Mouse (Mus musculus) hindbrain, embryonic 12.5 days (tissue): Measurements from ENCODE around the gene Colca2. TPM values are rescaled to one million over a fixed set of nuclear protein-coding genes. Genes with fewer than 3 reads are reported as not detected.

Experiments
- ATAC-seq: fragments of 200-750 bp; cut with Nextera tagmentation; 2 replicates; pipeline ENCODE4 v1.8.0; 2017; ENCODE audit warnings: moderate TSS enrichment; ENCODE audit not compliant: low FRiP score
- H3K27ac ChIP-seq: fragments of 300-500 bp; sonication (generic); 2 replicates; pipeline ENCODE4 v1.5.1; 2016; ENCODE audit warnings: mild to moderate bottlenecking
- H3K27me3 ChIP-seq: fragments of 300-500 bp; sonication (generic); 2 replicates; pipeline ENCODE4 v1.6.1; 2016; ENCODE audit warnings: mild to moderate bottlenecking
- H3K36me3 ChIP-seq: fragments of 300-500 bp; sonication (generic); 2 replicates; pipeline ENCODE4 v1.6.1; 2016; ENCODE audit warnings: mild to moderate bottlenecking
- H3K4me1 ChIP-seq: fragments of 300-500 bp; sonication (generic); 2 replicates; pipeline ENCODE4 v1.6.1; 2016
- H3K4me2 ChIP-seq: fragments of 300-500 bp; sonication (generic); replicated peaks from 2 replicates; pipeline ENCODE4 v1.6.1; 2016; ENCODE audit warnings: mild to moderate bottlenecking
- H3K4me3 ChIP-seq: fragments of 300-500 bp; sonication (generic); 2 replicates; pipeline ENCODE4 v1.5.1; 2016; ENCODE audit warnings: mild to moderate bottlenecking
- H3K9ac ChIP-seq: fragments of 300-500 bp; sonication (generic); 2 replicates; pipeline ENCODE4 v1.6.1; 2016; ENCODE audit warnings: mild to moderate bottlenecking, moderate library complexity
- H3K9me3 ChIP-seq: fragments of 300-500 bp; sonication (generic); replicated peaks from 2 replicates; pipeline ENCODE4 v1.6.1; 2016; ENCODE audit warnings: mild to moderate bottlenecking
- WGBS: fragments of 180-500 bp; shearing (Covaris S2); methylation state at CpG from one replicate; pipeline ENCODE4 v1.1.7; 2016; 5-methylcytosine and 5-hydroxymethylcytosine counted together
- polyA plus RNA-seq: library from polyadenylated mRNA; unstranded; fragments of >200 nt; fragmentation: Nextera tagmentation; extraction: Ambion mirVana; gene quantifications from 2 replicates; pipeline ENCODE4 v1.2.1, GENCODE M21; 2016

Colca2 gene
- polyA plus RNA-seq, 1 experiment from 2014 or later, result 2.1 TPM

- Histone ChIP-seq H3K4me3 (no peak overlapping the region), H3K9me3 (no peaks in the 10 kb centered on the region), H3K27me3 (no peaks in the 10 kb centered on the region), H3K4me1 (no peaks in the 10 kb centered on the region), H3K4me2 (no peak overlapping the region), H3K9ac (no peak overlapping the region), H3K36me3 (no peaks in the 10 kb centered on the region), H3K27ac (no peak overlapping the region)
- no peak for ATAC-seq
- WGBS, result 74% methylated on average over 3 of the region's 3 CpGs
Observed at GRCm38 (mm10) chr9:51305146-51305545, 26.8 kb upstream of the Colca2 start.

DNA sequence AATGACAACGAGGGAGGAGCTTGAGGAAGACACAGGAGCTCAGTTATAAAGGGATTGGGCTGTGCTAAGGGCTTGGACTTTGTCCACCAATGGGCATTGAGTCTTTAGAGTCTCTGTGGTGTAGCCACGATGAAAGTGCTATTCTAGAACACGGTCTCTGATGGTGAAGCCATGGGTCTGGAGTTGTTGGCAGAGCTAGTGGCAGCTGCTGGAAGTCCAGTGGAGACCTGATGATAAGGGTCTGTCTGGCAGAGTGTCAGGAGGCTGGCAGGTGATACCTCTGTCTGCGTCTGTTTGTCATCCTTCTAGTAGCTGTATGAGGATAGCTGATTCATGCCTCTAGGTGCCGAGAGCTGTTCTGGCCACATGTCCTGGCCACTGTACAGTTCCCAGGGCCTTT lies 25.6 kb upstream of the Colca2 start:
- Histone ChIP-seq H3K4me3 (no peak overlapping the region), H3K9me3 (no peaks in the 10 kb centered on the region), H3K4me1 (no peaks in the 10 kb centered on the region), H3K27me3 (no peaks in the 10 kb centered on the region), H3K36me3 (no peaks in the 10 kb centered on the region), H3K4me2 (no peak overlapping the region), H3K9ac (no peak overlapping the region), H3K27ac (no peak overlapping the region)
- 79% methylated on average over 5 of the region's 5 CpGs for WGBS
- no peak for ATAC-seq

- peaks cover 4% of the 10 kb centered on the region; the same call in 1 of the 2 replicates for H3K27me3 ChIP-seq
- WGBS, result 70% methylated on average over 8 of the region's 8 CpGs
- H3K9ac ChIP-seq, result no peak overlapping the region
- H3K27ac ChIP-seq, result no peak overlapping the region
- H3K4me2 ChIP-seq, result no peak overlapping the region
- no peak overlapping the region for H3K4me3 ChIP-seq
- no peaks in the 10 kb centered on the region for H3K36me3 ChIP-seq
- ATAC-seq, result no peak
- H3K9me3 ChIP-seq, result no peaks in the 10 kb centered on the region
- H3K4me1 ChIP-seq, result no peaks in the 10 kb centered on the region
Observed at GRCm38 (mm10) chr9:51293541-51293940, 15.2 kb upstream of the Colca2 start.

- no peaks in the 10 kb centered on the region for H3K4me1 ChIP-seq
- WGBS, result 37% methylated on average over 4 of the region's 4 CpGs
- ATAC-seq, result no peak
- no peak overlapping the region for H3K4me3 ChIP-seq
- peaks cover 4% of the 10 kb centered on the region; the same call in 1 of the 2 replicates for H3K27me3 ChIP-seq
- no peak overlapping the region for H3K9ac ChIP-seq
- no peak overlapping the region for H3K4me2 ChIP-seq
- H3K9me3 ChIP-seq, result no peaks in the 10 kb centered on the region
- H3K27ac ChIP-seq, result no peak overlapping the region
- H3K36me3 ChIP-seq, result no peaks in the 10 kb centered on the region
Observed at GRCm38 (mm10) chr9:51292674-51293073, 14.3 kb upstream of the Colca2 start.

DNA sequence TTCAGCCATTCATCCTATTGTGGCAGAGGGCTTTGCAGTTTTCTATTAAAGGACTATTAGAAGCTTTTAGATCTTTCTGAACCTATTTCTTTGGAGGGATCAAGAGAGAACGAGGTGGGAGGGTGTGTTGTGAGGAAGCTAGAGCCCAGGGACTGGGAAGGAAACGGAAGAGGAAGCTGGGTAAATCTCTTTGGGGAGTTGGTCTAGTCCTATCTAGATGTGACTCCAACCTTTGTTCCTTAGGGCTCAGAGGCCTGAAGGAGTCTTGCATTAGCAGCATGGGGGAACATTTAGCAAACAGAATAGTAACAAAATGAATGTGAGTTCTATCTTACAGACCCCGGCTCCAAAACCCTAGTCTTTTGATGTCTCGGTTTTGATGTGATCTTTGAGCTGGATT lies 12.6 kb upstream of the Colca2 start:
- WGBS, result 79% methylated on average over 4 of the region's 4 CpGs
- Histone ChIP-seq H3K4me2 (no peak overlapping the region), H3K27me3 (peaks cover 4% of the 10 kb centered on the region; the same call in 1 of the 2 replicates), H3K9ac (no peak overlapping the region), H3K36me3 (no peaks in the 10 kb centered on the region), H3K9me3 (no peaks in the 10 kb centered on the region), H3K4me1 (no peaks in the 10 kb centered on the region), H3K4me3 (no peak overlapping the region), H3K27ac (no peak overlapping the region)
- ATAC-seq, result no peak

- no peak overlapping the region for H3K4me3 ChIP-seq
- H3K9ac ChIP-seq, result no peak overlapping the region
- no peaks in the 10 kb centered on the region for H3K36me3 ChIP-seq
- 63% methylated on average over 2 of the region's 2 CpGs for WGBS
- peaks cover 9% of the 10 kb centered on the region for H3K27me3 ChIP-seq
- no peak overlapping the region for H3K4me2 ChIP-seq
- no peaks in the 10 kb centered on the region for H3K4me1 ChIP-seq
- no peak for ATAC-seq
- no peak overlapping the region for H3K27ac ChIP-seq
- no peaks in the 10 kb centered on the region for H3K9me3 ChIP-seq
Observed at GRCm38 (mm10) chr9:51286079-51286478, 7.7 kb upstream of the Colca2 start.

- Histone ChIP-seq H3K27me3 (peaks cover 33% of the 10 kb centered on the region), H3K9me3 (no peaks in the 10 kb centered on the region), H3K36me3 (no peaks in the 10 kb centered on the region), H3K27ac (no peak overlapping the region), H3K4me3 (peak overlapping the region; percentile 48), H3K4me2 (peak overlapping the region; percentile 87), H3K4me1 (peaks cover 15% of the 10 kb centered on the region), H3K9ac (no peak overlapping the region; the same call in 1 of the 2 replicates)
- ATAC-seq, result peak; percentile 23; the same call in 1 of the 2 replicates
- 25% methylated on average over 13 of the region's 13 CpGs for WGBS
Observed at GRCm38 (mm10) chr9:51277834-51278498, 403 bp downstream of the Colca2 start.

GRCm38 (mm10) chr9:51274678-51275077 lies 3.7 kb downstream of the Colca2 start:
- Histone ChIP-seq H3K4me1 (peaks cover 15% of the 10 kb centered on the region), H3K27me3 (peaks cover 19% of the 10 kb centered on the region), H3K27ac (no peak overlapping the region), H3K36me3 (no peaks in the 10 kb centered on the region), H3K9ac (no peak overlapping the region), H3K9me3 (no peaks in the 10 kb centered on the region), H3K4me3 (no peak overlapping the region), H3K4me2 (no peak overlapping the region)
- ATAC-seq, result no peak
- WGBS, result 48% methylated on average over 4 of the region's 4 CpGs

- H3K4me1 ChIP-seq, result peaks cover 8% of the 10 kb centered on the region
- no peak for ATAC-seq
- H3K36me3 ChIP-seq, result no peaks in the 10 kb centered on the region
- no peak overlapping the region for H3K27ac ChIP-seq
- no peak overlapping the region for H3K4me2 ChIP-seq
- H3K4me3 ChIP-seq, result no peak overlapping the region
- 74% methylated on average over 9 of the region's 9 CpGs for WGBS
- H3K9me3 ChIP-seq, result no peaks in the 10 kb centered on the region
- no peak overlapping the region for H3K9ac ChIP-seq
- H3K27me3 ChIP-seq, result peaks cover 10% of the 10 kb centered on the region
Observed at GRCm38 (mm10) chr9:51273581-51274154, 4.7 kb downstream of the Colca2 start.

DNA sequence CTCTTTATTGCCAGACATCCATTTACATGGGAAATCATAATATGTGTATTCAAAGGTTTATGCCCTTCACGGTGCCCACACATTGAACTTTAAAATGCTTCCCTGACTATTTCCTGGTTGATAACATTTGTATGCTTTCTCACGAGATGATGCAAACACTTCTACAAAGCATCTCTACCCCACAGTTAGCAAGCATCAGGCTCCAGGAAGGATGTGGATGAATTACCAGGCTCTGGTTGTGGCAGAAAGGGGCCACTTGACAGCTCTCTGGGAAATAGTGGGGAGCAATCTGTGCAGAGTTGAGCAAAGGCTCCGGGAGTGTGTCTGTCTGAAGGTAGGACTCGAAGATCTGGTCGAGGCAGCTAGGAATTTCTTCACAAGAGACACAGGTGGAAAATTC lies 6.3 kb downstream of the Colca2 start:
- no peaks in the 10 kb centered on the region for H3K4me1 ChIP-seq
- H3K36me3 ChIP-seq, result no peaks in the 10 kb centered on the region
- no peak overlapping the region for H3K4me3 ChIP-seq
- no peak for ATAC-seq
- H3K27ac ChIP-seq, result no peak overlapping the region
- 88% methylated on average over 5 of the region's 5 CpGs for WGBS
- no peak overlapping the region for H3K9ac ChIP-seq
- H3K9me3 ChIP-seq, result no peaks in the 10 kb centered on the region
- H3K27me3 ChIP-seq, result peaks cover 7% of the 10 kb centered on the region
- H3K4me2 ChIP-seq, result no peak overlapping the region

GRCm38 (mm10) chr9:51271073-51271472 lies 7.3 kb downstream of the Colca2 start:
- no peak for ATAC-seq
- Histone ChIP-seq H3K27me3 (0 out of 2 replicates have a peak, but pooled peaks cover 5% of the 10 kb centered on the region), H3K9ac (no peak overlapping the region), H3K36me3 (no peaks in the 10 kb centered on the region), H3K9me3 (no peaks in the 10 kb centered on the region), H3K4me3 (no peak overlapping the region), H3K4me2 (no peak overlapping the region), H3K4me1 (no peaks in the 10 kb centered on the region), H3K27ac (no peak overlapping the region)
- 64% methylated on average over 8 of the region's 8 CpGs for WGBS

DNA sequence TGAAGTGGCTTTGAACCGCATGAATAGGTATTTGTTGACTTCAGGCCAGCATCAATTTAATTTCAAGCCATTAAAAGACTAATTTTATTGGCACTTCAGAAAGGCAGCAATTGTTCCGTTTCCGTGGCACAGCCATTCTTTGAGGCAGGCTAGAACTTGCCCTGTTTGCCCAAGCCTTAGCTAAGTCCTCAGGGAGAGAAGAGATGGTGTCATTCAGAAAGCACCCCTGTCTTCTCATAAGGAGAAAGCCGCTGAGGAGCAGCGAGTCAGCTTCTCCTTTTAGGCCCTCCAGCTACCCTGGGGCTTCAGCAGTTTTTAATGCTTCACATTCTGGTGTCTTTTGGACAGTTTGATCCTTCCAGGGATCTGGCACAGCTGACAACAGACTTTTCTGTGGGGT lies 9.5 kb downstream of the Colca2 start:
- 74% methylated on average over 5 of the region's 5 CpGs for WGBS
- no peak for ATAC-seq
- Histone ChIP-seq H3K9ac (no peak overlapping the region), H3K27me3 (0 out of 2 replicates have a peak, but pooled peaks cover 5% of the 10 kb centered on the region), H3K36me3 (no peaks in the 10 kb centered on the region), H3K4me2 (no peak overlapping the region), H3K9me3 (no peaks in the 10 kb centered on the region), H3K27ac (no peak overlapping the region), H3K4me1 (no peaks in the 10 kb centered on the region), H3K4me3 (no peak overlapping the region)

- Histone ChIP-seq H3K27me3 (no peaks in the 10 kb centered on the region), H3K27ac (no peak overlapping the region), H3K36me3 (no peaks in the 10 kb centered on the region), H3K9ac (no peak overlapping the region), H3K4me2 (no peak overlapping the region), H3K4me3 (no peak overlapping the region), H3K4me1 (no peaks in the 10 kb centered on the region), H3K9me3 (no peaks in the 10 kb centered on the region)
- no peak for ATAC-seq
- WGBS, result 83% methylated on average over 5 of the region's 5 CpGs
Observed at GRCm38 (mm10) chr9:51258426-51258825, 19.9 kb downstream of the Colca2 start.
